Mouse (Mus musculus): ENCODE results near the gene Mcf2l.

Mcf2l gene

GRCm38 (mm10) chr8:12994468-12994867 lies 120.9 kb downstream of the Mcf2l start:
- DNase-seq (ENCODE audit: low spot score) = no peak

DNA sequence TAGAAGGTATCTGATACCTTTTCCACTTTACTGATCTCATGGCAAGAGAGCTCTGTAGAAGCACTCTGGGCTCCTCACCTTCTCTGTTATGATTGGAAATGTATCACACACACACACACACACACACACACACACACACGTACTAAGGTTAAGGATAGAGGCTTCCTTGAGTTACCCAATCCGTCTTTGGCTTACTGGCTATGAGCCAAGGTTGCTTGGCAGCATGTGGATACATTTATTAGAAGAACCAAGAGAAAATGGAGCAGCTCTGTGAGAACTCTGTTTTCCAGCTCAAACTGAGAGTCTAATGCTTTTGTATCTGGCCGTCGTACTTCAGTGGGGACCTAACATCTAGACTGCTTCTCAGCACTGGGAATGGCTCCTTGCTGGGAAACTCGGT lies 121.9 kb downstream of the Mcf2l start:
- DNase-seq (ENCODE audit: low spot score) = no peak

GRCm38 (mm10) chr8:12996831-12997275 lies 123.2 kb downstream of the Mcf2l start:
- no peak for DNase-seq (ENCODE audit: low spot score)

GRCm38 (mm10) chr8:12998331-12998730 lies 124.7 kb downstream of the Mcf2l start:
- no peak for DNase-seq (ENCODE audit: low spot score)

GRCm38 (mm10) chr8:12999793-13000192 lies 126.2 kb downstream of the Mcf2l start:
- DNase-seq (ENCODE audit: low spot score) = no peak

DNA sequence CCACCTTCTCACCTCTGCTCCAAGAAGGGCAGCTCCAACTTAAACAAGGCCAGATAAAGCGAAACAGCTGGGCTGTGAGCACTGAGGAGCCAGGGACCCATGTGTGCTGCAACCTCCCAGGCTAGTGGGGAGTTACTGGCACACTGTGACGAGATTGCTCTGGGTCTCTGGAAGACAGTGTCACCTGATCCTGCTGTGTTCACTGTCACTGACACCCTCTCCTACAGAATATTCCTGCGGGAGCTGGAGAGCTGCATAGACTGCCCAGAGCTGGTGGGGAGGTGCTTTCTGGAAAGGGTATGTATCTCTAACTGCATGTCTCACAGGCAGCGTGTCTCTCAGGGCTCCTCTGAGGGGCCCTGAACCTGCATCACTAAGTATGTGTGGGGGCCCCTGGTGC lies 133.9 kb downstream of the Mcf2l start:
- no peak for DNase-seq (ENCODE audit: low spot score)

GRCm38 (mm10) chr8:13010313-13010712 lies 136.7 kb downstream of the Mcf2l start:
- DNase-seq (ENCODE audit: low spot score) = no peak

GRCm38 (mm10) chr8:13019560-13019959 lies 146.0 kb downstream of the Mcf2l start:
- DNase-seq (ENCODE audit: low spot score) = no peak

- DNase-seq (ENCODE audit: low spot score) = no peak
Measured at GRCm38 (mm10) chr8:13021830-13022229, 148.2 kb downstream of the Mcf2l start.

GRCm38 (mm10) chr8:13025487-13026224 lies 152.1 kb downstream of the Mcf2l start, which contains the start of gene F7:
F7 (plus strand) TSS chr8:13026034.
- DNase-seq (ENCODE audit: low spot score) = no peak

DNA sequence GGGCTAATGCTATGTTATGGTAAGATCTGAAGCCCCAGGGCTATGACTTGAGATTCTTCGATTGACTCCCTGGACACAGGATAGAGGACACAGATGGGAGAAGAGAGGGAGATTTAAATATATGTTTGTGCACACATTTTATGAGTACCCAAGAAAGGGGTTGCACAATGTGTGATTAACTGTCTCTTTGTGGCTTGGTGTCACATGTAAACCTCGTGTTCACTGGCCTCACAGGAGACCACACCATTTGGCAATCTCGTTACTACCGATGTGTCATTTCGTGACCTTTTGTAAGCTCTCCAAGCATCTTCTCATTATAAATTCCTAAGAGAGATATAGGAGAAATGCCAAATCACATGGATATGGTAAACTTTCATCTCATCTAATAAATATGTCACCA lies 154.0 kb downstream of the Mcf2l start:
- DNase-seq (ENCODE audit: low spot score) = no peak

GRCm38 (mm10) chr8:13028482-13028881 lies 154.9 kb downstream of the Mcf2l start:
- DNase-seq (ENCODE audit: low spot score) = no peak

GRCm38 (mm10) chr8:13036346-13036812 lies 162.8 kb downstream of the Mcf2l start:
- no peak for DNase-seq (ENCODE audit: low spot score)

- DNase-seq (ENCODE audit: low spot score) = no peak
Measured at GRCm38 (mm10) chr8:13037015-13037414, 163.4 kb downstream of the Mcf2l start, which contains the start of gene F10. F10 (plus strand) TSS chr8:13037308.

DNA sequence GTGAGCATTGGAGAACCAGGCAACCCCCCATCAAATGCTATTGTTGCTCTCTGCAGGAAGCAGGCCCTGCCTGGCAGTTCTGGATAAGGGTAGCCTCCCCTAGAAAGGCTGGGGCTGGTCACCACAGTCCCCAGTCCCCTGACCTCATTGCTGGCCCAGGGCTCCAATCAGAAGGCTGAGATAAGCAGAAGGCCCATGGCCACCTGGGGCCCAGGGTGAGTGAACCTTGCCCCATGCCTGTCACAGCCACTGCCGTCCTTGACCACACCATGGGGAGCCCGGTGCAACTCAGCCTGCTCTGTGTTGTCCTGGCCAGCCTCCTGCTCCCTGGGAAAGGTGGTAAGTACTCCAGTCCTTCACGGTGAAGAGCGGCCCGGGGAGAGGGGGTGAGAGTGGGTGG lies 164.0 kb downstream of the Mcf2l start:
- no peak for DNase-seq (ENCODE audit: low spot score)

DNA sequence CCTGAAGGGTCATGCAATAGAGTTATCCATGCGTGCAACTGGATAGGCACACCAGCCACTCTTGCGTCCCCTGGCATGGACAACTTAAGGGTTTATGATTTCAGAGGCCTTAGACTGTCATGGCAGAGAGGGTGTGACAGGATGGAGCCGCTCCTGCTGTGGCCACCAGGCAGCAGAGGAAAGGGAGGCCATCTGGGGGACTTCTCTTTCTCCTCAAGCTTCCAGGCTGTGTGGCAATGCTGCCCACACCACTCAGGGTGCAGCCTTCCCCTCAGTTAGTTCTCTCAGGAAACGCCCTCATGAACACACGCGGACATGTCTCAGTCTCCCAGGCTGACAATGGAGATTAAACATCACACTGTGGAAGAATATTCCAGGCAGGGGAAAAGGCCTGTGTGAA lies 165.4 kb downstream of the Mcf2l start:
- no peak for DNase-seq (ENCODE audit: low spot score)

- no peak for DNase-seq (ENCODE audit: low spot score)
Measured at GRCm38 (mm10) chr8:13041459-13041858, 167.9 kb downstream of the Mcf2l start.

GRCm38 (mm10) chr8:13047652-13048051 lies 174.0 kb downstream of the Mcf2l start:
- no peak for DNase-seq (ENCODE audit: low spot score)

DNA sequence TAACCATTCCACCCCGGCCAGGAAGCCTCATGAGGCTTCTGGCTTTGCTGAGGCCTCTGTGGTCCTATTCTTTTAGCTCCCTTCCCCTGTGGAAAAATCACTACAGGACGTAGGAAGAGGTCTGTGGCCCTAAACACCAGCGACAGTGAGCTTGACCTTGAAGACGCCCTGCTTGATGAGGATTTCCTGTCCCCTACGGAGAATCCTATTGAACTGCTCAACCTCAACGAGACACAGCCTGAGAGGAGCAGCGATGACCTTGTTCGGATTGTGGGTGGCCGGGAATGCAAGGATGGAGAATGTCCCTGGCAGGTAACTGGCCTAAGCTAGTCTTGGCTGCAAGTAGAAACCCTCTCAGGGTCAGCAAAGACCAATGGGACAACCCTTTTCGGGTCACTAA lies 176.9 kb downstream of the Mcf2l start:
- no peak for DNase-seq (ENCODE audit: low spot score)

DNA sequence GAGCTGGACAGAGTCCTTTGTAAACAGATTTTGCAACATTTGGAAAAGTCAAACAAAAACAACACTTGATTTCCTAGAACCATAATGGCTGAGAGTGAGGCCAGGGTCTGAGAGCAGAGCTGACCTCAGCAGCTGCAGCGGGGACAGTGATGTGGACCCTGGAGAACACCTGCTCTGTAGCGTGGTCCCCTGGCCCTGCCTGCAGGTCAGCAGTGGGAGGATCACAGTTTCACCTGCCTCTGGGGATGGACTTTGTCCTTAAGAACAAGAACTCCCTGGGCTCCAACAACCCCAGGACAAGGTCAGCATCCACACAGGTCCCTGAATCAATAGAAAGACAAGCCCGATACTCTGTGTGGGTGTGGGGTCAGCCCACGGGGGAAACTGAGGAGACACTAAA lies 183.7 kb downstream of the Mcf2l start:
- DNase-seq (ENCODE audit: low spot score) = no peak

DNA sequence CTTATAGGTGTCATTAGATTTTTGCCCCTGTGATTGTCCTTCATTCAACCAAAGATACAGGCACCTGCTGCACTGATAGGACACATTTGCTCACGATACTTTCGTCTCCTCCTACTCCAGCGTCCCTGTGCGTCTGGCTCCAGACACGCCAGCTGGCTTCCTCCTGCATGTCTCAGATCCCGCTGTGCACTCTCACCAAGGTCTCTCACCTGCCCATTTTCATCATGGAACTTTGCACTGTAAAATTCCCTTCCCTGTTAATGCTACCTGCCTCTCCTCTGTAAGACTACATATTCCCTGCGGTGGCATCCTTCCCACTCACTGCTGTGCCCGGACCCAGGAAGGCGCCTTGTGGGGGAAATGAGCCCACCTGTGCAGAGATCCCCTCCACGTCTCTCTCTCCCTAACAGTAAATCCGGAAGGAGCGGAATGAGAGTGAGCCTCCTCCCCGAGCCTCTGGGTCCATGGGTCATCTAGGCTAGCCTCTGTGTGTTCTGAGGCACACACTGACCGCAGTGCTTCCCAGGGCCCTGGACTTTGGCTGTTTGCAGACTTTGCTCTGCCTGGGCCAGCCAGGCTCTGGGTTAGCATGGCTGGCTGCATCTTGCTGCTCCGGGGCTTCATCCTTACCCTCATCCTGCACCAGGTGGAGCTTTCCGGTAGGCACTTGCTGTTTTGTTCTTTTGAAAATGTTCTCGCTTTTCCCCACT lies 187.0 kb downstream of the Mcf2l start, which contains the start of gene Proz:
TSS of gene Proz (plus strand) at position 474 of the 710 bp plus-strand sequence.
- DNase-seq (ENCODE audit: low spot score) = no peak

- DNase-seq (ENCODE audit: low spot score) = no peak
Measured at GRCm38 (mm10) chr8:13063112-13063511, 189.5 kb downstream of the Mcf2l start.

Data from T-cell, adult 2 months (primary cell).